Mouse (Mus musculus) MEL (cell line): ENCODE measurements around the gene Prkch. TPM values are rescaled to one million over a fixed set of nuclear protein-coding genes. Genes with fewer than 3 reads are reported as not detected.

ENCODE experiments used
- DNase-seq: peaks from one replicate; pipeline ENCODE4 v3.0.0; 2011; ENCODE audit warnings: low read depth, low spot score
- H3K27ac ChIP-seq: 2 replicates; pipeline ENCODE4 v1.5.1; 2012; ENCODE audit warnings: low read depth, mild to moderate bottlenecking, control low read depth, low read length, moderate library complexity; ENCODE audit not compliant: control insufficient read depth
- H3K27me3 ChIP-seq, 2 experiments: fragments of 150-350 bp in 1 of 2; sonication (generic) in 1 of 2; 2 replicates each; pipeline ENCODE4 v1.6.1; 2012; ENCODE audit warnings: low read length in 2 of 2, mild to moderate bottlenecking in 2 of 2, improper control_type of control experiment in 1 of 2, moderate library complexity in 1 of 2; ENCODE audit not compliant: insufficient read depth in 2 of 2, control insufficient read depth in 1 of 2
- H3K36me3 ChIP-seq, 2 experiments: 2 replicates each; pipeline ENCODE4 v1.6.1; 2012 to 2014; ENCODE audit warnings: low read length in 2 of 2, improper control_type of control experiment in 1 of 2, inconsistent platforms in 1 of 2, mild to moderate bottlenecking in 1 of 2; ENCODE audit not compliant: insufficient read depth in 2 of 2, control insufficient read depth in 1 of 2
- H3K4me1 ChIP-seq, 2 experiments: fragments of 150-350 bp in 1 of 2; sonication (generic) in 1 of 2; 2 replicates each; pipeline ENCODE4 v1.6.1; 2012; ENCODE audit warnings: low read length in 2 of 2, improper control_type of control experiment in 1 of 2, mild to moderate bottlenecking in 1 of 2; ENCODE audit not compliant: insufficient read depth in 2 of 2, control insufficient read depth in 1 of 2
- H3K4me3 ChIP-seq, 2 experiments: fragments of 150-350 bp in 1 of 2; sonication (generic) in 1 of 2; 2 replicates each; pipeline ENCODE4 v1.5.1; 2012; ENCODE audit warnings: low read depth in 2 of 2, low read length in 2 of 2, mild to moderate bottlenecking in 2 of 2, moderate library complexity in 2 of 2, control low read depth in 1 of 2, improper control_type of control experiment in 1 of 2; ENCODE audit not compliant: control insufficient read depth in 1 of 2, insufficient read depth in 1 of 2
- H3K79me2 ChIP-seq: 2 replicates; pipeline ENCODE4 v1.6.1; 2012; ENCODE audit warnings: mild to moderate bottlenecking, low read length, moderate library complexity; ENCODE audit not compliant: control insufficient read depth, poor library complexity, insufficient read depth
- H3K9ac ChIP-seq: 2 replicates; pipeline ENCODE4 v1.6.1; 2012; ENCODE audit warnings: low read depth, mild to moderate bottlenecking, control low read depth, low read length, moderate library complexity; ENCODE audit not compliant: control insufficient read depth, poor library complexity, severe bottlenecking
- H3K9me3 ChIP-seq: fragments of 150-350 bp; sonication (generic); replicated peaks from 2 replicates; pipeline ENCODE4 v1.6.1; 2012; ENCODE audit warnings: mild to moderate bottlenecking, low read length, improper control_type of control experiment, moderate library complexity; ENCODE audit not compliant: insufficient read depth
- CHD1 ChIP-seq: IDR thresholded peaks from 2 replicates; pipeline ENCODE4 v1.6.1; 2012; ENCODE audit warnings: low read depth, mild to moderate bottlenecking, inconsistent platforms, low read length, improper control_type of control experiment
- CHD2 ChIP-seq: IDR thresholded peaks from 2 replicates; pipeline ENCODE4 v1.6.1; 2011; ENCODE audit warnings: low read length, improper control_type of control experiment
- CTCF ChIP-seq, 3 experiments: IDR thresholded peaks in 2 of 3; conservative IDR thresholded peaks in 1 of 3; 2 replicates each; pipeline ENCODE4 v1.5.1; 2011 to 2012; ENCODE audit warnings: low read length in 3 of 3, low read depth in 2 of 3, mild to moderate bottlenecking in 2 of 3, improper control_type of control experiment in 1 of 3, inconsistent platforms in 1 of 3, mixed read lengths in 1 of 3, moderate library complexity in 1 of 3; ENCODE audit not compliant: control insufficient read depth in 1 of 3, insufficient read depth in 1 of 3, poor library complexity in 1 of 3, severe bottlenecking in 1 of 3
- E2F4 ChIP-seq: IDR thresholded peaks from 2 replicates; pipeline ENCODE4 v1.6.1; 2011; ENCODE audit warnings: low read depth, low read length, improper control_type of control experiment, borderline replicate concordance
- ELF1 ChIP-seq: IDR thresholded peaks from 2 replicates; pipeline ENCODE4 v1.6.1; 2014; ENCODE audit warnings: low read depth, mild to moderate bottlenecking, inconsistent platforms, low read length, improper control_type of control experiment, moderate library complexity
- EP300 ChIP-seq, 2 experiments: IDR thresholded peaks; 2 replicates each; pipeline ENCODE4 v1.6.1; 2011; ENCODE audit warnings: improper control_type of control experiment in 2 of 2, low read length in 2 of 2, low read depth in 1 of 2, mild to moderate bottlenecking in 1 of 2
- ETS1 ChIP-seq: IDR thresholded peaks from 2 replicates; pipeline ENCODE4 v1.6.1; 2012; ENCODE audit warnings: low read depth, mild to moderate bottlenecking, inconsistent platforms, low read length, improper control_type of control experiment, moderate library complexity
- JUND ChIP-seq: IDR thresholded peaks from 2 replicates; pipeline ENCODE4 v1.6.1; 2011; ENCODE audit warnings: low read depth, mild to moderate bottlenecking, improper control_type of control experiment, low read length
- MAX ChIP-seq: IDR thresholded peaks from 2 replicates; pipeline ENCODE4 v1.6.1; 2011; ENCODE audit warnings: low read length, improper control_type of control experiment
- MYB ChIP-seq: IDR thresholded peaks from 2 replicates; pipeline ENCODE4 v1.6.1; 2011; ENCODE audit warnings: mild to moderate bottlenecking, low read depth, low read length, improper control_type of control experiment
- MYC ChIP-seq: IDR thresholded peaks from 2 replicates; pipeline ENCODE4 v1.6.1; 2011; ENCODE audit warnings: low read depth, mild to moderate bottlenecking, low read length, improper control_type of control experiment, moderate library complexity
- NELFE ChIP-seq: IDR thresholded peaks from 2 replicates; pipeline ENCODE4 v1.6.1; 2011; ENCODE audit warnings: low read depth, low read length, improper control_type of control experiment
- NRF1 ChIP-seq: IDR thresholded peaks from 2 replicates; pipeline ENCODE4 v1.6.1; 2014; ENCODE audit warnings: low read depth, mild to moderate bottlenecking, inconsistent platforms, low read length, improper control_type of control experiment, moderate library complexity; ENCODE audit not compliant: poor library complexity, insufficient read depth, severe bottlenecking
- POLR2AphosphoS2 ChIP-seq: IDR thresholded peaks from 2 replicates; pipeline ENCODE4 v1.6.1; 2011; ENCODE audit warnings: low read length, improper control_type of control experiment
- POLR2AphosphoS5 ChIP-seq: IDR thresholded peaks from 2 replicates; pipeline ENCODE4 v1.6.1; 2012; ENCODE audit warnings: low read depth, borderline replicate concordance, mild to moderate bottlenecking, inconsistent platforms, low read length, moderate library complexity, mixed read lengths
- RCOR1 ChIP-seq: IDR thresholded peaks from 2 replicates; pipeline ENCODE4 v1.6.1; 2012; ENCODE audit warnings: low read depth, mild to moderate bottlenecking, inconsistent platforms, low read length, improper control_type of control experiment
- SMC3 ChIP-seq: IDR thresholded peaks from 2 replicates; pipeline ENCODE4 v1.6.1; 2011; ENCODE audit warnings: low read depth, low read length, improper control_type of control experiment
- TAL1 ChIP-seq: IDR thresholded peaks from 2 replicates; pipeline ENCODE4 v1.6.1; 2012; ENCODE audit warnings: mild to moderate bottlenecking, inconsistent platforms, low read length, moderate library complexity, mixed read lengths
- TBP ChIP-seq: IDR thresholded peaks from 2 replicates; pipeline ENCODE4 v1.8.0; 2011; ENCODE audit warnings: low read depth, low read length, improper control_type of control experiment
- TCF12 ChIP-seq: IDR thresholded peaks from 2 replicates; pipeline ENCODE4 v1.6.1; 2014; ENCODE audit warnings: low read depth, mild to moderate bottlenecking, inconsistent platforms, low read length, improper control_type of control experiment, moderate library complexity
- USF1 ChIP-seq: IDR thresholded peaks from 2 replicates; pipeline ENCODE4 v1.6.1; 2014; ENCODE audit warnings: low read depth, mild to moderate bottlenecking, inconsistent platforms, low read length, improper control_type of control experiment, moderate library complexity
- ZC3H11A ChIP-seq: IDR thresholded peaks from 2 replicates; pipeline ENCODE4 v1.6.1; 2012; ENCODE audit warnings: low read depth, mild to moderate bottlenecking, inconsistent platforms, low read length, improper control_type of control experiment
- ZKSCAN1 ChIP-seq: IDR thresholded peaks from 2 replicates; pipeline ENCODE4 v1.6.1; 2012; ENCODE audit warnings: low read depth, mild to moderate bottlenecking, inconsistent platforms, low read length, improper control_type of control experiment, moderate library complexity
- polyA plus RNA-seq, 2 experiments: library from polyadenylated mRNA; stranded (reverse) in 1 of 2; unstranded in 1 of 2; fragments of >175 nt in 1 of 2; fragments of >200 nt in 1 of 2; gene quantifications; 2 replicates each; pipeline versions ENCODE4 v1.2.1 to v1.2.4; 2012; ENCODE audit warnings: low replicate concordance in 2 of 2, low read depth in 1 of 2; ENCODE audit not compliant: insufficient read length in 2 of 2, insufficient read depth in 1 of 2, missing spikeins in 1 of 2
- total RNA-seq: library from RNA; depleted of rRNA; stranded (reverse); fragments of 300-350 nt; gene quantifications from 2 replicates; pipeline ENCODE4 v1.2.3, GENCODE M21; 2012

The Prkch gene
- total and polyA plus RNA-seq, 3 experiments: not detected

DNA sequence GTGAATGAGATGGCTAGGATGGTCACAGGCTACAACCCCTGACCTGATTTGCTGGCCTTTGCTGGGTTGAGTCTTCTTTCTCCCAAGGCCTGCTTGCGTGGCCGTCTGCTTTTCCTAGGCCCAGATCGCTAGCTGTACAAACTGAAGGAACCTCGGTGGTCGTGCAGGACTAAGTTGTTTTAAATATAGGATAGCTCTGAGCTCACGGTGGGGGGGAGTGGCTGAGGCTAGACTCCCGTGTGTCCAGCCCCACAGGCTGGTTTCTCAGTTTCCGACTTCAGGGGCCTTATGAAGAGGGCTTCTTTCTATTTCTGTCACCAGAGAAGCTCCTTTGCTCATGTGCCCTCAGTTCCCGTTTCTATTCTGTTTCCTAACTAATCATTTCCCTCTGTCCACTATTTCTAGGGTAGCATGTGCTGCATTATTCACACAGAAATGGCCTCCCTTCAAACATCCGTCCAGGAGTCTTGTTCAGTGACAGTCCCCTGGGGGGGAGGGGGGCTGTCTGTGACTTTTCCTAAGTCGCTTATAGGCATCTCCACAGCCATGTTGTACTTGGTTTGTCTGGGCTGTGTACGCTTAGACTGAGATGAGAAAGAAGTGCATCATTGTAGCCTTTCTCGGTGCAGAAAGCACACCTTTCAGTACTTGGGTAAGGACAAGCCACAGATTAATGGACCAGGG lies 22.9 kb downstream of the Prkch start:
- Histone ChIP-seq H3K9ac (no peak overlapping the region), H3K27ac (no peak overlapping the region), H3K27me3 (no peaks in the 10 kb centered on the region), H3K9me3 (no peaks in the 10 kb centered on the region), H3K4me1 (no peaks in the 10 kb centered on the region), H3K79me2 (no peaks in the 10 kb centered on the region)
- DNase-seq: no peak
- TF ChIP-seq MAX (no peak), E2F4 (no peak), EP300 (IDR thresholded peaks at IDR 0.05; ENCODE audit: low read depth in 1 of 2, low read length in 2 of 2) (no peak), ETS1 (no peak), CHD1 (no peak), JUND (no peak), ZKSCAN1 (no peak), ZC3H11A (no peak), SMC3 (no peak), POLR2AphosphoS2 (no peak), RCOR1 (no peak), NRF1 (no peak), POLR2AphosphoS5 (no peak), ELF1 (no peak), USF1 (no peak), NELFE (no peak), TCF12 (no peak)
- TF ChIP-seq, all 39 proteins: peak for 0
- Histone ChIP-seq H3K36me3 (no peaks in the 10 kb centered on the region), H3K4me3 (no peak overlapping the region)

DNA sequence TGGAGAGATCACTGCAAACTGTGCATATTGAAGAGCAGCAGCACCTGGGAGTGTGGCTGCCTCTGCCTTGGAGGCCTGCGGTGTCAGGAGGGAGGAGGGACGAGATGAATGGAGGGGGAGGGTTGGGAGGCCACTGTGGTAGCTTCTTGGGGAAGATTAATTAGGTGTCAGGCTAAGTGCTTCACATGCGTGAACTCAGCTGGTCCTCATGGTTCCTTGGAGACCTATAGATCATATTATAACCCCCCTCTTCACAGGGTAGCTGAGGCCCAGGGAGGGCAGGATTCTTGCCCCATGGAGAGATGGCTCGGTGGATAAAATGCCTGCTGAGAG lies 23.4 kb downstream of the Prkch start:
- H3K9ac ChIP-seq: no peak overlapping the region
- H3K79me2 ChIP-seq: no peaks in the 10 kb centered on the region
- no peak for DNase-seq
- no peaks in the 10 kb centered on the region for H3K4me1 ChIP-seq
- H3K9me3 ChIP-seq: no peaks in the 10 kb centered on the region
- H3K4me3 ChIP-seq: no peak overlapping the region
- H3K27ac ChIP-seq: no peak overlapping the region
- TF ChIP-seq CHD2: no peak
- TF ChIP-seq NELFE: no peak
- TF ChIP-seq ZC3H11A: no peak
- no peak for TF ChIP-seq ZKSCAN1
- no peak for TF ChIP-seq TCF12
- TF ChIP-seq CTCF (IDR thresholded peaks at IDR 0.05 in 2 of 3, conservative IDR thresholded peaks at IDR 0.05 in 1 of 3; ENCODE audit: control insufficient read depth in 1 of 3, insufficient read depth in 1 of 3, low read depth in 2 of 3, low read length in 3 of 3, poor library complexity in 1 of 3, severe bottlenecking in 1 of 3): no peak
- no peak for TF ChIP-seq MYC
- no peak for TF ChIP-seq MYB
- no peak for TF ChIP-seq TBP
- TF ChIP-seq TAL1: no peak
- TF ChIP-seq ETS1: no peak
- no peaks in the 10 kb centered on the region for H3K27me3 ChIP-seq
- no peaks in the 10 kb centered on the region for H3K36me3 ChIP-seq
